Mouse (Mus musculus): ENCODE data around the gene Sgpp1.
"Not testable (repeated sequence)": the region's sequence is repeated elsewhere in the genome, so short reads cannot be mapped to it uniquely, and the experiment has no call there.

The Sgpp1 gene

DNA sequence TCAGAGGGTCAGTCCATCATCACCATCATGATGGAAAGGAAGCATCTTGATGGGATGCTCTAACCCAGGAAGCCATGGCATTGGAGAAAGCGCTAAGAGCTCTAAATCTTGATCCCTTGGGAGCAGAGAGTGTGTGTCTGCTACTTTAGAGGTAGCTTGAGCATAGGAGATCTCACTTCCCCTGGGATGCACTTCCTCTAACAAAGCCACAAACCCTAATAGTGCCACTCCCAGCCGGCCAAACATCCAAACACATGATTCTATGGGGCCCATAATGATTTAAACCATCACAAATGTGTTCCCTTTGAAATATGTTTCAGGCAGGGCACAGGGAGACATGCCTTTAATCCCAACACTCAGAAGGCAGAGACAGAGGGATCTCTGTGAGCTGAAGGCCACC is 46.5 kb downstream of the Sgpp1 start:
- no peak for DNase-seq (ENCODE audit: low spot score in 2 of 2)

DNA sequence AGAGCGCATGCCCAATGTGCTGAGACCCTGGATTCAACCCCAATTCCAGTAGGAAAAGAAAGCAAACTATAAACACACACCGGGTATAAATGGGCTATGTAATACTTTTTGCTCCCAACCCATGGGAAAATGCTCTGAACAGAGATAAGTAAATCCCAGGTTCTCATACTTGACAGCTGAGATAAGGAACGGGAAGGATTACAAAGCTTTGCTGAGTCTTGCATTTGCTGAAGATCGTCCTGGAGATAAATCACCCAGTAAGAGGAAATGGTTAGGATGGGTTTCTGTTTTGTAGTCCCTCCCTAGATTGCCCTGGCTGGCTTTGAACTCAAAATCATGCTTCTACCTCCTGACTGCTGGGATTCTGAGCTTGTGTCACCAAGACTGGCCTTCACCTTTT is 48.2 kb downstream of the Sgpp1 start:
- no peak for DNase-seq (ENCODE audit: low spot score in 2 of 2)

DNA sequence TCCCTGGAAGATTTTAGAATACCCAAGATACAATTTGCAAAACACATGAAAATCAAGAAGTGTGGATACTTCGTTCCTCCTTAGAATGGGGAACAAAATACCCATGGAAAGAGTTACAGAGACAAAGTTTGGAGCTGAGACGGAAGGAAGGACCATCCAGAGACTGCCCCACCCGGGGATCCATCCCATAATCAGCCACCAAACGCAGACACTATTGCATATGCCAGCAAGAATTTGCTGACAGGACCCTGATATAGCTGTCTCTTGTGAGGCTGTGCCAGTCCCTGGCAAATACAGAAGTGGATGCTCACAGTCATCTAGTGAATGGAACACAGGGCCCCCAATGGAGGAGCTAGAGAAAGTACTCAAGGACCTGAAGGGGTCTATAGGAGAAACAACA is 51.5 kb downstream of the Sgpp1 start:
- DNase-seq (ENCODE audit: low spot score in 2 of 2): not testable (repeated sequence)

DNA sequence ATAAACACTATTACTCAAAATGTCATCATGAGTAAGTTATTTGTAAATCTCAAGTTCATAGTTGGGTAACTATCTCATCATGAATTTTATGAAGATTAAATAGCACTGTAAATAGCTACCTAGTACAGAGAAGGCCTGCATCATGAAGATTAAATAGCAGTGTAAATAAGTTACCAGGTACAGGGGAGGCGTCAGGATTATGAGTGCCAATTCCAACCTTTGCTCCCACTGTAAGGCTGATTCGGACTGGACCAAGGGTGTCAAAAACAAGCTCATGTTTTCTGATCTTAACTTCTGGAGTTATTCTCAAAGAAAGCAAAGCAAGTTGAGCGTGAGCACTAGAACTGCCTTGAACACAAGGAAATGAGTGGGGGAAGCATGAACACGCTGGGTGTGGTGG is 51.9 kb downstream of the Sgpp1 start:
- DNase-seq (ENCODE audit: low spot score in 2 of 2): no peak

- no peak for DNase-seq (ENCODE audit: low spot score in 2 of 2)
Measured at GRCm38 (mm10) chr12:75682842-75683241, 52.7 kb downstream of the Sgpp1 start.

DNA sequence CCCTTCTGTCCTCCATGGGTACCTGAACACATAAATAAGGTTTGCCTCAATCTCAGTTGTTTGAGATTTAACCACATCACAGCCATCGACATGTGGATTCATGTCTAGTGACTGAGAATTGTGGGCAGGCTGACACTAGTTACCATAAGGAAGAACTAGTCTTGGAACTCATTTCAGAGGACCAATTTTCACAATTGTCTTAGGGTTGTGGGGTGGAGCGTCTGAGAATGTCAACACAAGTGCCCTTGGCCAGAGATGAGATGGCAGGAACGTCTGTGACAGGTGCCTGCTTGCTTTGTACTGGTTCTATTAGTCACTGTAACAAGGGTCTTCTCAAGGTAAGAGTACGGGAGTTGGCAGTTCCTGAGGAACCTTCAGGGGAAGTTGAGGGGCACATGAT is 54.4 kb downstream of the Sgpp1 start:
- no peak for DNase-seq (ENCODE audit: low spot score in 2 of 2)

DNA sequence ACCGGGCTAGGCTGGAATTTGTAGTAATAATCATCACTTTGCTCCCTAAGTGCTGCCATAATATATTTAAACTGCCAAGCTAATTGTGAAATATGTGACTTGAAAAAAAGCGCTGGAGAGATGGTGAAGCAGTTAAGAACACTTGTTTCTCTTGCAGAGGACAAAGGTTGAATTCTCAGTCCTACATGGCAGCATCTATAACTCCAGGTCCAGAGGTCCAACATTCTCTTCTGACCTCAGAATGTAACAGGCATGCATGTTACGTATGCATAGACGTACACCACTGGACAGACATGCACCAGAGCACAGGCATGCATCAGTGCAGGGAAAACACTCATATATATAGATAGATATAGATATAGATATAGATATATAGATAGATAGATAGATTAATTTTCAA is 57.1 kb downstream of the Sgpp1 start:
- no peak for DNase-seq (ENCODE audit: low spot score in 2 of 2)

GRCm38 (mm10) chr12:75672630-75673029 is 62.9 kb downstream of the Sgpp1 start:
- DNase-seq (ENCODE audit: low spot score in 2 of 2): no peak

GRCm38 (mm10) chr12:75671759-75672315 is 63.7 kb downstream of the Sgpp1 start:
- DNase-seq (ENCODE audit: low spot score in 2 of 2): peak in 1 of 2 experiments; percentile 20

DNA sequence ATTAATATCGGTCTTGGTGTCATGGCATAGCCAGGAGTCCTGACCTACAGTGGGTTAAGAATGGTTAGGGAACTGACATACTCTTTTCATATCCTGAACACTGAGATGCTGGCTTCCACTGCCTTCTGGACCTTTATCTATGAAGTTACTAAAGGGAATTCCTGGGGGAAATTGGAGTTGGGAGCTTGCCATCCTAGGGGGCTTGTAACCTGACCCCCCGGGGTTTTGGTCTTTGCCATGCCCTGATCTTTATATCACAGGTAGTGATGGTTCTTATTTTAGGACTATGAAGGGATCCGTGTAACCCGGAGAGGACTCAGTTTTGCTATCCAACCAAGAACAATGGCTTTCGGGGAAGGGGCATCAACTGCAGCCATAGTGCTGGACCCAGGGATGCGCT is 64.9 kb downstream of the Sgpp1 start:
- DNase-seq (ENCODE audit: low spot score in 2 of 2): no peak

DNA sequence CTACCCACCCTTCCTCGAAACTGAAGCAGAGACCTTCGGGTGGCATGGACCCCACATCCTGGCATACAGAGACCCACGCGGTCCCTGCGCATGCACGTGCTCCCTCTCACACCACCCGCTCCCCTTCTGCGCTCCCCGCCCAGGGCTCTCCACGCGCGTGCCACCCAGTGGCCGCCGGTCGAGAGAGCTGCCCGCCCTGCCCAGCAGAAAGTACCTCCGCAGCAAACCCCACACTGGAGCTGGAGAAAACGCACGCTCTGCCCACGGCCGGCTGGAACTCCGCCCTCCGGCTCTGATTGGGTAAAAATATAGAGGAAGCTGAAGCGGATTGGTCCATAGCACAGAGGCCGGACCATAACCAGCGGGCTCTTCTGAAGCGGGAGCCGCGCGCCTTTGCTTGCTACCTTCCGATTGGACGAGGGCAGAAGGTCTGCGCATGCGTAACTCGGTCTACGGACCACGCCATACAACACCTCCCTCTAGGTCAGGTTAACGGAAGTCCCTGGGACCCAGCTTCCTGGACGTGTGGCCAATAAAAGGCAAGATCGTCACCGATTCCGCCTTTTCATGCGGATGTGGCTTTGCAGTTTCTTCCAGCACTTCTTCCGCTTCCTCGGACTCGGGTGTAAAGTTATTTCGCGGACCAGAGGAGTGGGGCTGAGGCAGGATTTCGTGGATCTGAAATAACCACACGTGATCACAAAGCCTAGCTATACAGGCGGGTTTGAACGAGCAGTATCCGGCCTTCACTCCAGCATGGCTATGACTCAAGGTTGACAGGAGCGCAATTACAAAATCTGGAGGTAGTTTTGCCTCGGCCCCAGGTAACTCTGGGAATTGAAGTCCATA is 66.0 kb downstream of the Sgpp1 start, which contains the start of gene Wdr89:
Gene Wdr89, minus strand, starts transcription at position 280 of the 849 bp plus-strand sequence.
- DNase-seq (ENCODE audit: low spot score in 2 of 2): peak; percentile 90 to 99

DNA sequence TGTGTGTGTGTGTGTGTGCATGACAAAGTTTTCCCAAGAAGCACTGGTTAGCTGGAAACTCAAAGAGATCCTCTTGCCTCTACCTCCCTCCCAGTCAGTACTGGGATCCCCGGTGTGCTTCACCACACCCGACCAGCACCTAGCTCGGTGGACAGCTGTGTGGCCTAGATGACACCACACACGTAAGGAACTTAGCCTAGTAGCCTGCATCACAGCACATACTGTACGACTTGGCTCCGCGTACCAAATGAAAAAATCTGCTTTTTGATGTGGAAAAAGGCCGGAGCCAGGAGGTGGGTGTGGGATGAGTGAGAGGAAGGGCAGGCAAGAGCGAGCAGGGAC is 66.6 kb downstream of the Sgpp1 start:
- DNase-seq (ENCODE audit: low spot score in 2 of 2): no peak

- DNase-seq (ENCODE audit: low spot score in 2 of 2): no peak
Measured at GRCm38 (mm10) chr12:75668221-75668620, 67.3 kb downstream of the Sgpp1 start.

- no peak for DNase-seq (ENCODE audit: low spot score in 2 of 2)
Measured at GRCm38 (mm10) chr12:75666939-75667338, 68.6 kb downstream of the Sgpp1 start.

DNA sequence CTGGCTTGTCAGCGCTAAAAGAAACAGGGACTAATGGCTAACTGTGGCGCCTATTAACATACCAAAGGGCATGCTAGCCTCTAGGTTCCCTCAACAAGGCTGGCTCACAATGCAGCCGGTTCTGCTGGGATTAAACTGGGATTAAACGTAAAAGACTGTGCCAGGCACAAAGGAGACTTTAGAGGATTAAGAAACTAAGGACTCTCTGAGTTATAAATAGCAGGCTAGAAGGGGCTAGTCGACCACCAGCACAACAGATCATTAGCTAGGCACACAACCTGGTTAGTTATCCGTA is 71.1 kb downstream of the Sgpp1 start:
- DNase-seq (ENCODE audit: low spot score in 2 of 2): no peak
